Mouse (Mus musculus): ENCODE measurements at regions not wholly inside any gene's neighbourhood (a gene's known extent, or its start where the extent isn't known, plus 50 kb on each side); places are given as distances from the start of the nearest gene placed in this dataset.

- no peak for DNase-seq (ENCODE audit: low spot score)
These were observed 492.5 kb upstream of the Nr5a2 start for GRCm38 (mm10) chr1:137452749-137453148.

GRCm38 (mm10) chr1:137446497-137446896, 486.2 kb upstream of the Nr5a2 start:
- DNase-seq (ENCODE audit: low spot score) = no peak

DNA sequence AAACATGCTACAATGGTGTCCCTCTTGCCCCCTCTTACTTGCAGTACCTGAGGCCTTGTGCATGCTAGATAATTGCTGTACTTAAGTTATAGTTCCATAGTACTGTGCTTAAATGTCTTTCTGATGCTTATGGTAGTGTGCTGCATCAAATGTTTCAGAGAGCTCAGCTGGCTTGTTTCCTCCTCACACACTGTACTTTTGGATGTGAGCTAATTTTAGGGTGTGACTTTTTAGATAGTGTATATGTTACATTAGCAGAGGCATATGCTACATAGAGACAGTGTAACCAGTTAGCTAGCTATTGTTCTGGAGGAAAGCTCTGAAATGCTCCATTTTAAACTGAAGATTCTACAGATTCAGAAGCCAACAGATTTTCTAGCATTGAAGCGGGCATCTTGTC, 467.9 kb upstream of the Nr5a2 start:
- no peak for DNase-seq (ENCODE audit: low spot score)

DNA sequence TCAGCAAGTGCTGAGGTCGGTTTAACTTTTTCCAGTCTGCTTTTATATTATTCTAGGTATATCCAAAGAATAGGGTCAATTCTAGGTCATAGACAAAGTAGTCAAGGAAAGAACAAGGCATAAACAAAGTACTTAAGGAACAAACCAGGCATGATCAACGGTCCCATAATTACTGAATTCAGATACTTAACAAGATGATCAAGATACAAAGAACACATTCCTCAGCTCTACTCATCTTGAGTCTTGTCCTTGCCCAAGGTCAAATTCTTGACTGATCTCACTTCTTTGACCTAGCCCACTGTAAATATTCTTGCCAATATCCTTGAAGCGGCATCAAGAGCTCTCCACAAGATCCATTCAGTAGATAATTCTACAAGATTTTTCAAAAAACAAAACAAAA, 458.1 kb upstream of the Nr5a2 start:
- no peak for DNase-seq (ENCODE audit: low spot score)

DNA sequence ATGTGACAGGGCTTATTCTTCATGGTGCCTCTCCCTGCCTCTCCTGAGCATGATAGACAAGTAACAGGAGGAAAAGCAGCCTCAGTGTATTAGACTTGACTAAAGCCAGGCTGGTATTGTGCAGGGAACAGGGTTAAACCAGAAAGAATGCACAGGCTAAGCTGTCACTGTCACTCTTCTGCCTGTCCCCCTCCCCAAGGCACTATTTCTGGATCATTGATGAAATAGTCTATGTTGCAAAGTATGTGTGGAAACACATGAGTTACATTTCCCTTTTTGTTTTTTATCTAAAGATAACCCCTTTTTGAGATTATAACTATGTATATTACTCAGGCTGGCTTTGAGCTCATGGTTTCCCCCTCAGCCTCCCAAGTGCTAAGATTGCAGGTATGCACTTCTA, 436.5 kb upstream of the Nr5a2 start:
- no peak for DNase-seq (ENCODE audit: low spot score)

- no peak for DNase-seq (ENCODE audit: low spot score)
These were observed 427.3 kb upstream of the Nr5a2 start for GRCm38 (mm10) chr1:137387509-137387908.

DNA sequence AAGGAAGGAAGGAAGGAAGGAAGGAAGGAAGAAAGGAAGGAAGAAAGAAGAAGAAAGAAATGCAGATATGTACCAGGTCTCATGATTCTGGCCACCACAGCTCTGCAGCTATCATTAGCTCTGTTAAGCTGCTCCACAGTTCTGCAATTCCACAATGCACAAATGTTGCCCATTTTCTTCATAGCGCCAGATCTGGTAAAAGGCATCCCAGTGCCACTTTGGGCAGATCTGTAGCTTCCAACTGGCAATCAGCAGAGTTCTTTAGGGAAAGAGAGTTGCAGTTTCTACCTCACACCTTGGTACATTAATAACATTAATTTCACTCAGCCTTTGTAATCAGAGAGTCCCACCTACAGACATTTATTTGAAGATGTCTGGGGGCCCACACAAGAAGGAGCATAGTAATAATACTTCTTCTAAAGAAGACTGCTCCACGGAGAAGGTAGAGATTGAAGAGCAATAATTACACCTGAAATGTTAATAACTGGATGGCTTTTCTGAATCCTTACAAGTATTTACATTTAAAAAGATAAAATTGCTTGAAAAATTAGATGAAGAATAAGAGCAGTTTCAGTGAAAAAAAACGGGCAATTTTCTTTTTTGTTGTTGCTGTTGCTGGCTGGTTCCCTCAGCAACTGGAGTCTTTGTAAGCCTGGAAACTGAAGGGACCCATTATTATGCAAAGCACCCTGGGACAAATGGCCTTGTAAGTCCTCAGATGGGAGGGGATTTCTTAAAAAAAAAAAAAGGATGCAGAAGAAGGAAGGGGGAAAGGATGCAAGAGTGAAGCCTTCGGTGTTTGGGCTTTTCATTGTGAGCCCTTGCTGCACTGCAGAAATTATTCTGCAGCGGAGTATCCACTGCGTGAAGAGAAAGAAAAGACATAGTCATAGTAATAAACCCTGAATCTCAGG, 418.1 kb upstream of the Nr5a2 start:
- DNase-seq (ENCODE audit: low spot score) = no peak

- no peak for DNase-seq (ENCODE audit: low spot score)
These were observed 416.4 kb upstream of the Nr5a2 start for GRCm38 (mm10) chr1:137376685-137377084.

GRCm38 (mm10) chr1:137374641-137375040, 414.4 kb upstream of the Nr5a2 start:
- no peak for DNase-seq (ENCODE audit: low spot score)

DNA sequence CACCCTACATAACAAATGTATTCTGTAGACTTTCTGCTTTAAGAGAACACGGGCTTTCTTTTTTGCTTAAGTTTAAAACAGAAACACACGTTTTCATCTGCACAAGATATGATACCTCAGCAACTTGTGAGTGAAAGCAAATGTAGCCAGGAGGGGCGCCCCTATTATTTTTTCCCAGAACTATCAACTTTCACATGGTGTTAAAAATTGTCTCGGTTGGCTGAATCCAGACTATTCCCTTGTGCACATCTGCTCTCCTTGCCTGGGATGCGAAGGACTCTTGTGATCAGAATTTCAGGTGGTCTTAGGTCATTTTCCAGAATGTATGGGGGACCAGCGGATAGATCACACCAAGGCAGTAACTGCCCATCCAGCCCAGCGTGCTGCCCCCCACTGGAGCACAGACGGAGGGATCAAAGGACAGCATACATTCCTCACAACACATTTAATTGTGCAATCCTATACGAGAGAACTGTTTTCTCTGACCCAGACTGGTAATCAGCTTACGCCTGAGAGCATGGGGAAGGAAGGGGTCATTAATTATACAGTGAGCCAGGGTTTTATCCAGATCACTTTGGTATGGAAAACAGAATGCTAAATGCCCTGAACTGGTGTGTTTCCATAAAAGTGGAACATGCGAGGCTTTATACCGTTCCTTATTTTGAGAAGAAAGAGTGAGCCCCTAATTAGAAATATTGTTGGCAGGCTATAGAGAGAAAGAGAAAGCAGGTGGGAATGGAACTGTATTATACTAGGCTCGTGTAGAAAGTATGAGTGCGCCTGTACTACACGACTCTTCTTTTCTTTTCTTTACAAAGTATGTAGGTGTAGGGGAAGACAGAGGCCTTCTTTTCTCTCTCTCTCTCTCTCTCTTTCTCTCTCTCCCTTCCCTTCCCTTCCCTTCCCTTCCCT, 413.5 kb upstream of the Nr5a2 start:
- DNase-seq (ENCODE audit: low spot score) = no peak

GRCm38 (mm10) chr1:137372236-137372635, 412.0 kb upstream of the Nr5a2 start:
- no peak for DNase-seq (ENCODE audit: low spot score)

- no peak for DNase-seq (ENCODE audit: low spot score)
These were observed 404.1 kb upstream of the Nr5a2 start for GRCm38 (mm10) chr1:137364396-137364795.

DNA sequence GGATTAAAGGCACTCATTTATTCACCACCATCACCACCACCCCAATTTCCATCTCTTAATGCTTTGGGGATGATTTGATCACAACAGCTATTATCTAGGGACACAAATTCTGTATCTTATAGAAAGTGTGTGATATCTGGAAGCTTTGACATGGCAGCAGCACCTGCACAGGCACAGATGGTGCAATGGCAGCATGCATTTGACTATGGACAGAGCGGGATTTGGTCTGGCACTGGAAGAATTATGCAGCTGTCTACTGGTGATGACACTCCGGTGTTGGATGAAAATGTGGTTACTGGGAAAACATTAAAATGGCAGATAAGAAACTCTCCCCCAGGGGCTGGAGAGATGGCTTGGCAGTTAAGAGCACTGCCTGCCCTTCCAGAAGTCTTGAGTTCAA, 403.7 kb upstream of the Nr5a2 start:
- DNase-seq (ENCODE audit: low spot score) = no peak

DNA sequence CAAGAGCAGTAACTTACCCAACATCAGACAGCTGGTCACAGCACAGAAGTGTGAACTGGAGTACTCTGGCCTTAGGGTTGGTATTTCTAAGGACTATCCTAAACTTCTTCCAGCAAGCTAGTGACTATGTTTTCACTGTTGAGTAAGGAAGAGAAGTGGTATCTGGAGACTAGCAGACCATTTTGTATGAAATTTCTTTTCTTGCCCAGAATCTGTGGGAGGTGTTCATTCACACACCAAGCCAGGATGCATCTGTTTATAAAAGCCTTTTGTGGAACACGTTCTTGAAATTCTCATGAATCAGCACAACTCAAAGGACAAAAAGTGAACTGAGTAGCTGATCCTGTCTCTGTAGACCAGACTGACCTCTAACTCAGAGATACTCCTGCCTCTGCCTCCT, 403.3 kb upstream of the Nr5a2 start:
- DNase-seq (ENCODE audit: low spot score) = no peak

GRCm38 (mm10) chr1:137360688-137361570, 400.7 kb upstream of the Nr5a2 start:
- DNase-seq (ENCODE audit: low spot score) = no peak

- no peak for DNase-seq (ENCODE audit: low spot score)
These were observed 395.8 kb upstream of the Nr5a2 start for GRCm38 (mm10) chr1:137355941-137356512.

- DNase-seq (ENCODE audit: low spot score) = no peak
These were observed 392.3 kb upstream of the Nr5a2 start for GRCm38 (mm10) chr1:137352390-137353027.

DNA sequence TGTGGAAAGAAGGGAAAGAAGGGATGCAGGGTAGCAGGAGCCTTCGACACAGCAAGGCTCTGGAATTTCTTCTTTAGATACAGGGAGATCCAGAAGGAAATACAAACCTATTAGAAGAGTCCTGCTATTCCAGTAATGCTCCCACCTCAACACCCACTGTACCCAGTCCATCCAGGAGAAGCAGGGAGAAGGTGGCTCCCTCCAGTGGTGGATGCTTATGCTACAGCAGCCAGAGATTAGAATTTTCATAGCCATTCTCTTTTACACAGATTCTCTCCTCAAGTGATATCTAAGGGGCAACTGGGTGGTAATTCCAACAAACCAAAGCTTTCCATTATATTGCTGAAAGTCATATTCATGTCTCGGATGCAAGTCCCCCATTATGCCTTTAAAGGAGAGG, 373.9 kb upstream of the Nr5a2 start:
- no peak for DNase-seq (ENCODE audit: low spot score)

DNA sequence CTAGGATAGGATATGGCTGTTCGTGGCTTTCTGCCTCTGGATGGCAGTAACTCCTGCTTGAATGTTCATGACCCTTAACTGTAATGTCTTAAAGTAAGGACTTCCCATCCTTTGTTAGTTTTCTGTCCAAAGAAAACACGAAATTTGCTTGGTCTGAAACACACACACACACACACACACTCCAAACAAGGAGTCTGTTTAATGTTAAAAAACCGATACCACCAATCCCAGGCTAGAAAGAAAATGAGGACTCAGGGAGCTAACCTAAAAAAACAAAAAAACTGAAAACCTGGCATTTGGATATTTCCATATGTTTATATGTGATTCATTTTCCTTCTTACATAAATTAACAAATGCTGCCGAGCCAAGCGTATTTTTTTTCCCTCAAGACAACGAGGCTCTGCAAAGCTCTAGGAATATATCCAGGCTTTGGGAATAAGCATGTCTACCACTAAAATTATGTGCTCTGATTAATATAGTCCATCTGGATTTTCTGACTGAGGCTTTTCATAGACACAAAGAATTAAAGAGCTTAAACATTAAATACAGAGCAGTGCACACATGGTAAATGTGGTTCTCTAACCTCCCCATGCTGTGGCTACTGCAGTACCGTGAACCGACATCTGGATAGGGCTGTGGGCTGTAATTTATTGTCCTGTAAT, 372.0 kb upstream of the Nr5a2 start:
- DNase-seq (ENCODE audit: low spot score) = no peak

DNA sequence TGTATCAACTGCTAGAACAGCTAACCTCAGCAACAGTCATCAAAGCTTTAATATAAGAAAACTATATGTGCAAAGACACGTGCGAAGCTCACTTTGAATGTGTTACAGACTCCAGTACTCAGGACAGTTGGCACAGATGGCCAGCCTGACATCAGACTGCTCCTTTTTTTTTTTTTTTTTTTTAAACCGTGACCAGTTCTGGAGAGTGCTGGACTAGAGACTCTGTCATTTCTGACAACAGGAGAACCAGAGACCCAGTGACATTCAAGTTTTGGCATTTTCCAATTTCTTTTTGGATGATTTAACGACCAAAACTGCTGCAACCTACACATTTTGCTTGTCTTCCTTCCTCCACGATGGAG, 371.5 kb upstream of the Nr5a2 start:
- no peak for DNase-seq (ENCODE audit: low spot score)

GRCm38 (mm10) chr1:137330634-137331033, 370.4 kb upstream of the Nr5a2 start:
- peak; percentile 4 for DNase-seq (ENCODE audit: low spot score)
